ENCODE assay signal across 13 mouse cellular contexts in genomic region chr11:87597061-87597460, GRCm38 (mm10). TPM values are rescaled to one million over a fixed set of nuclear protein-coding genes. Genes with fewer than 3 reads are reported as not detected.
A peak's percentile ranks its signal among the peaks of the same experiment; 100 is the strongest.
DNase-seq lines count a peak whose midpoint lies in the region; ATAC-seq lines count a peak whose summit lies in the region.
"Had no signal": no experiment of that assay in that cellular context is flagged by ENCODE, and none has a peak within 500 bp of the region (broad histone marks: within the 10 kb centered on the region; RNA-seq: fewer than 3 reads in every experiment).

No protein-coding gene starts in this region.

- no peaks in the 10 kb centered on the region for H3K27me3 ChIP-seq in kidney, embryonic 14.5 days (ENCODE audit: control insufficient read depth, insufficient read depth, low read length)
- no peaks in the 10 kb centered on the region for H3K27me3 ChIP-seq in forebrain, embryonic 10.5 days (ENCODE audit: poor library complexity, severe bottlenecking)
- H3K27me3 ChIP-seq in hindbrain, embryonic 15.5 days = no peaks in the 10 kb centered on the region
- H3K27me3 ChIP-seq in midbrain, embryonic 15.5 days (replicated peaks) = no peaks in the 10 kb centered on the region
- H3K27me3 ChIP-seq: heart, embryonic 13.5 days had no signal

- H3K4me2 ChIP-seq in kidney, embryonic 14.5 days (replicated peaks; ENCODE audit: low read depth, low read length) = no peak overlapping the region
- peak overlapping the region; percentile 79 for H3K4me2 ChIP-seq in hindbrain, embryonic 15.5 days
- H3K4me2 ChIP-seq in midbrain, embryonic 15.5 days = peak overlapping the region; percentile 70

- H3K4me3 ChIP-seq in kidney, embryonic 14.5 days (ENCODE audit: low read length) = no peak overlapping the region; the same call in 1 of the 2 replicates
- peak overlapping the region; percentile 80 for H3K4me3 ChIP-seq in forebrain, embryonic 10.5 days
- H3K4me3 ChIP-seq in hindbrain, embryonic 15.5 days = peak overlapping the region; percentile 85
- H3K4me3 ChIP-seq in midbrain, embryonic 15.5 days = peak overlapping the region; percentile 72

- H3K36me3 ChIP-seq in kidney, embryonic 14.5 days (ENCODE audit: control insufficient read depth, insufficient read depth, low read length) = peaks cover 57% of the 10 kb centered on the region
- H3K36me3 ChIP-seq in forebrain, embryonic 10.5 days (replicated peaks) = peaks cover 71% of the 10 kb centered on the region
- H3K36me3 ChIP-seq in hindbrain, embryonic 15.5 days = peaks cover 49% of the 10 kb centered on the region
- H3K36me3 ChIP-seq in midbrain, embryonic 15.5 days (replicated peaks) = peaks cover 44% of the 10 kb centered on the region

- peak overlapping the region; percentile 81; the same call in 1 of the 2 replicates for H3K9ac ChIP-seq in kidney, embryonic 14.5 days (ENCODE audit: low read depth, low read length)
- peak overlapping the region; percentile 97; the same call in 1 of the 2 replicates for H3K9ac ChIP-seq in hindbrain, embryonic 15.5 days
- peak overlapping the region; percentile 92; the same call in 1 of the 2 replicates for H3K9ac ChIP-seq in midbrain, embryonic 15.5 days

- no peak for DNase-seq in kidney, adult 11 months
- no peak for DNase-seq in forebrain, embryonic 10.5 days (ENCODE audit: extremely low spot score, low spot score)
- DNase-seq in adipocyte (ENCODE audit: low spot score) = no peak
- DNase-seq in spleen, adult 18-20 months = no peak
- no peak for DNase-seq in lung, postnatal 25 days (ENCODE audit: low spot score)

- ATAC-seq in kidney, embryonic 14.5 days (ENCODE audit: low FRiP score, low TSS enrichment) = no peak
- no peak for ATAC-seq in hindbrain, embryonic 15.5 days (ENCODE audit: low FRiP score, low read depth)
- no peak for ATAC-seq in midbrain, embryonic 15.5 days (replicated peaks)
- ATAC-seq: lung, postnatal 0 days had no signal

- no peak overlapping the region for H3K27ac ChIP-seq in kidney, embryonic 14.5 days (ENCODE audit: low read depth, low read length)
- H3K27ac ChIP-seq in forebrain, embryonic 10.5 days = peak overlapping the region; percentile 95
- H3K27ac ChIP-seq in hindbrain, embryonic 15.5 days (replicated peaks) = no peak overlapping the region
- peak overlapping the region; percentile 79; the same call in 1 of the 2 replicates for H3K27ac ChIP-seq in midbrain, embryonic 15.5 days
- H3K27ac ChIP-seq: heart, embryonic 13.5 days had no signal

- H3K9me3 ChIP-seq in kidney, embryonic 14.5 days (ENCODE audit: control insufficient read depth, low read length) = no peaks in the 10 kb centered on the region
- no peaks in the 10 kb centered on the region for H3K9me3 ChIP-seq in forebrain, embryonic 10.5 days
- no peaks in the 10 kb centered on the region for H3K9me3 ChIP-seq in hindbrain, embryonic 15.5 days
- no peaks in the 10 kb centered on the region for H3K9me3 ChIP-seq in midbrain, embryonic 15.5 days
- H3K9me3 ChIP-seq: heart, embryonic 13.5 days had no signal

- peaks cover 36% of the 10 kb centered on the region for H3K4me1 ChIP-seq in kidney, embryonic 14.5 days (ENCODE audit: control insufficient read depth, insufficient read depth, low read length)
- H3K4me1 ChIP-seq in forebrain, embryonic 10.5 days = peaks cover 55% of the 10 kb centered on the region
- peaks cover 49% of the 10 kb centered on the region for H3K4me1 ChIP-seq in hindbrain, embryonic 15.5 days (replicated peaks)
- H3K4me1 ChIP-seq in midbrain, embryonic 15.5 days = peaks cover 45% of the 10 kb centered on the region

RNA-seq across cellular contexts. Expression of gene Mtmr4, which starts 5.1 kb away (rescaled TPM):
- 20.2 and 44.3 TPM in 2 replicates for polyA plus RNA-seq in kidney, embryonic 14.5 days (2014; fragmentation: Nextera tagmentation; extraction: Ambion mirVana)
- polyA plus RNA-seq in forebrain, embryonic 10.5 days (2016; fragmentation: Nextera tagmentation; extraction: Ambion mirVana) = 62.4 and 66.2 TPM in 2 replicates
- 50.1 and 50.7 TPM in 2 replicates for polyA plus RNA-seq in hindbrain, embryonic 15.5 days (2015; fragmentation: Nextera tagmentation; extraction: Ambion mirVana)
- 57.2 and 59.8 TPM in 2 replicates for polyA plus RNA-seq in midbrain, embryonic 15.5 days (2015; fragmentation: Nextera tagmentation; extraction: Ambion mirVana)

RNA-seq across cellular contexts. Expression of gene Hsf5, which starts 19.9 kb away (rescaled TPM):
- 0.23 and 0.24 TPM in 2 replicates for polyA plus RNA-seq in kidney, embryonic 14.5 days (2014; fragmentation: Nextera tagmentation; extraction: Ambion mirVana)
- 0.31 and 0.38 TPM in 2 replicates for polyA plus RNA-seq in forebrain, embryonic 10.5 days (2016; fragmentation: Nextera tagmentation; extraction: Ambion mirVana)
- polyA plus RNA-seq in hindbrain, embryonic 15.5 days (2015; fragmentation: Nextera tagmentation; extraction: Ambion mirVana) = 0.52 and 0.54 TPM in 2 replicates
- 0.37 and 0.61 TPM in 2 replicates for polyA plus RNA-seq in midbrain, embryonic 15.5 days (2015; fragmentation: Nextera tagmentation; extraction: Ambion mirVana)
- polyA plus RNA-seq: myocyte had no signal

RNA-seq across cellular contexts. Expression of gene Sept4, which starts 28.4 kb away (rescaled TPM):
- polyA plus RNA-seq in kidney, embryonic 14.5 days (2014; fragmentation: Nextera tagmentation; extraction: Ambion mirVana) = 35.6 and 37.9 TPM in 2 replicates
- 7.6 and 8.1 TPM in 2 replicates for polyA plus RNA-seq in forebrain, embryonic 10.5 days (2016; fragmentation: Nextera tagmentation; extraction: Ambion mirVana)
- polyA plus RNA-seq in hindbrain, embryonic 15.5 days (2015; fragmentation: Nextera tagmentation; extraction: Ambion mirVana) = 30.9 and 32.2 TPM in 2 replicates
- polyA plus RNA-seq in midbrain, embryonic 15.5 days (2015; fragmentation: Nextera tagmentation; extraction: Ambion mirVana) = 28.2 and 28.4 TPM in 2 replicates

RNA-seq across cellular contexts. Expression of gene Gm11492, which starts 30.6 kb away (rescaled TPM):
- not detected in 2 replicates for polyA plus RNA-seq in kidney, embryonic 14.5 days (2014; fragmentation: Nextera tagmentation; extraction: Ambion mirVana)
- polyA plus RNA-seq in forebrain, embryonic 10.5 days (2016; fragmentation: Nextera tagmentation; extraction: Ambion mirVana) = not detected in 2 replicates
- not detected in 2 replicates for polyA plus RNA-seq in hindbrain, embryonic 15.5 days (2015; fragmentation: Nextera tagmentation; extraction: Ambion mirVana)
- not detected in 2 replicates for polyA plus RNA-seq in midbrain, embryonic 15.5 days (2015; fragmentation: Nextera tagmentation; extraction: Ambion mirVana)
- polyA plus RNA-seq: brain, embryonic 14.5 days; heart, embryonic 13.5 days; kidney, postnatal 0 days; lung, postnatal 0 days; myocyte had no signal

Comparison
In these comparisons a context has a peak if more than half of its experiments do, and no peak if none do; other contexts are left out.
1. H3K27ac ChIP-seq: peak in forebrain, embryonic 10.5 days (single experiment) and midbrain, embryonic 15.5 days (single experiment); none in kidney, embryonic 14.5 days (single experiment) and hindbrain, embryonic 15.5 days (single experiment).
2. Peak in every context shown above with its lines, with median percentiles within 50 percentile points of each other: H3K9ac ChIP-seq.